Mouse (Mus musculus) lung, embryonic 16.5 days (tissue): Measurements from ENCODE around the gene Gm49395. TPM values are rescaled to one million over a fixed set of nuclear protein-coding genes. Genes with fewer than 3 reads are reported as not detected.

Experiments
- ATAC-seq: fragments of 200-750 bp; cut with Nextera tagmentation; 2 replicates; pipeline ENCODE4 v1.8.0; 2017; ENCODE audit warnings: low read depth, mild to moderate bottlenecking, moderate library complexity
- H3K27ac ChIP-seq: fragments of 300-500 bp; sonication (generic); 2 replicates; pipeline ENCODE4 v1.5.1; 2014; ENCODE audit warnings: mild to moderate bottlenecking, control low read depth, low read length
- H3K27me3 ChIP-seq: fragments of 300-500 bp; sonication (generic); 2 replicates; pipeline ENCODE4 v1.6.1; 2014; ENCODE audit warnings: low read depth, low read length, mixed read lengths; ENCODE audit not compliant: control insufficient read depth, insufficient read depth
- H3K36me3 ChIP-seq: fragments of 300-500 bp; sonication (generic); 2 replicates; pipeline ENCODE4 v1.6.1; 2014; ENCODE audit warnings: low read length; ENCODE audit not compliant: control insufficient read depth, insufficient read depth
- H3K4me1 ChIP-seq: fragments of 300-500 bp; sonication (generic); replicated peaks from 2 replicates; pipeline ENCODE4 v1.6.1; 2014; ENCODE audit warnings: low read length, mixed read lengths; ENCODE audit not compliant: control insufficient read depth, insufficient read depth
- H3K4me2 ChIP-seq: fragments of 300-500 bp; sonication (generic); 2 replicates; pipeline ENCODE4 v1.6.1; 2014; ENCODE audit warnings: low read depth, low read length, control low read depth
- H3K4me3 ChIP-seq: fragments of 300-500 bp; sonication (generic); 2 replicates; pipeline ENCODE4 v1.5.1; 2014; ENCODE audit warnings: mild to moderate bottlenecking, low read length, control low read depth
- H3K9ac ChIP-seq: fragments of 300-500 bp; sonication (generic); 2 replicates; pipeline ENCODE4 v1.6.1; 2014; ENCODE audit warnings: low read length, control low read depth
- H3K9me3 ChIP-seq: fragments of 300-500 bp; sonication (generic); 2 replicates; pipeline ENCODE4 v1.6.1; 2016; ENCODE audit warnings: low read length; ENCODE audit not compliant: control insufficient read depth
- WGBS: fragments of 180-500 bp; shearing (Covaris S2); extraction: QIAGEN DNeasy Blood & Tissue Kit; methylation state at CpG from one replicate; pipeline ENCODE4 v1.1.7; 2014; 5-methylcytosine and 5-hydroxymethylcytosine counted together
- polyA plus RNA-seq: library from polyadenylated mRNA; unstranded; fragments of >200 nt; fragmentation: Nextera tagmentation; extraction: Ambion mirVana; gene quantifications from 2 replicates; pipeline ENCODE4 v1.2.1, GENCODE M21; 2015

The Gm49395 gene
- polyA plus RNA-seq, 1 experiment from 2014 or later: 7.6 TPM

DNA sequence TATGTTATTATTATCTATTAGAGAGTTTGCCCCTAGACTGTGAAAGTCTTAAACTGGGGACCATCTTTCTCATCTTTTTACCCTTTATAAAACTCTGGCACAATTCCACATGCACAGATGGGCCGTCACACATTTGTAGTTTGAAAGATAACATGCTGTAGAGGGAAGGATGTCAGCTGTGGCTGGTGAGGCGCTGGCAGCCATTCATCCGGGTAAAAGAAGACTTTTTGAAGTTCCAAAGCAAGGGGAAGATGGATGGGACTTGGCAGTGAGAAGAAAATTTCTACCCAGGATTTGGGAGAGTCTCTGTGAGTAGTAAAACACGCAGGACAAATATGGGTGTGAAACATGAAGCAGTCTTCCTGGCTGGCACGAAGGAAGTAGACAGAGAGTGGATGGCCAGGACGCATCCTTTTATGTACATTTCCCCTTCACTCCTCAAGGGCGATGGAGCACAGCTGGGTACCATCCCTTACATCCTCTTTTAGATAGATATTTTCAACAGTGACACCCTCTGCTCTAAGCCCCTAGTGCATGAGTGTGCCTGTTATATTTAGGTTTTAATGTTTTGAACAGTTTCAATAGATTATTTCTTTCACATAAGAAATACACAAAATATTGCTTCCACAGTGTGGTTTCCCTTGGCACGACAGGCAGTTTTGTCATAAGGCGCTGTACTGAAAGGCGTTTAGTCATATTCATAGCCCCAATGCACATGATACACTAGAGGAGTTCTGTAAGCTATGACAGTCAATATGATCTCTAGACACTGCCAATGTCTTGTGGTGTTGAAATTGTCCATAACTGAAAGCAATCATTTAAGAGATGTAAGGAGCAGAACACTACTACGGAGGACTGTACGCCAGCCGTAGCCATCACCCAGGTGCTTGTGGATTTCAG lies 50.8 kb downstream of the Gm49395 start:
- Histone ChIP-seq H3K27me3 (no peaks in the 10 kb centered on the region), H3K36me3 (no peaks in the 10 kb centered on the region), H3K4me1 (peaks cover 24% of the 10 kb centered on the region), H3K4me3 (no peak overlapping the region), H3K9me3 (no peaks in the 10 kb centered on the region), H3K4me2 (no peak overlapping the region), H3K27ac (peak overlapping the region; percentile 69), H3K9ac (no peak overlapping the region)
- ATAC-seq: peak; percentile 96
- 41% methylated on average over 13 of the region's 13 CpGs for WGBS

DNA sequence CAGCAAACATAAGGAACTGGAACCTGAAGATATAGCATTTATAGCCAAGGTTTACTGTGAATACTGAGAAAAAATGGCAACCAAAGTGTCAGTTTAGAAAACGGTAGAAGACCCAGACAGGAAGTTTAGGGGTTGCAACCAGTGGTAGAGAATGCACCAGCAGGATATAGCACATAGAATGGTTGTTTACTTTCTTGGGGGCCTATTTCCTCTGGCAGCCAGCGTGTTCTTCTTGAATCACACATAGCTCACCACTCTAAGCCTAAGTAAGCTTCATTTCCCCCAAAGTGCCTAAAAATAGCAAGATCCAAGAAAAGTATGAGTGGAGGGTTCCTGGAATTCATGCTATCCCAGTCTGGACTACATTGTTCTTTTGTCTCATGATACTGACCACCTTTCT lies 59.1 kb downstream of the Gm49395 start:
- Histone ChIP-seq H3K9ac (no peak overlapping the region), H3K4me1 (peaks cover 5% of the 10 kb centered on the region; the same call in 1 of the 2 replicates), H3K27me3 (no peaks in the 10 kb centered on the region), H3K27ac (peak overlapping the region; percentile 51), H3K36me3 (no peaks in the 10 kb centered on the region), H3K4me2 (no peak overlapping the region), H3K4me3 (no peak overlapping the region), H3K9me3 (no peaks in the 10 kb centered on the region)
- WGBS: 15% methylated on average over 2 of the region's 2 CpGs
- peak; percentile 74 for ATAC-seq

GRCm38 (mm10) chr13:115037304-115037703 lies 64.4 kb downstream of the Gm49395 start:
- H3K9me3 ChIP-seq: no peaks in the 10 kb centered on the region
- no peak overlapping the region for H3K27ac ChIP-seq
- H3K4me2 ChIP-seq: no peak overlapping the region
- no peak overlapping the region for H3K4me3 ChIP-seq
- peak; percentile 77 for ATAC-seq
- no peak overlapping the region for H3K9ac ChIP-seq
- WGBS: 60% methylated on average over 4 of the region's 4 CpGs
- peaks cover 5% of the 10 kb centered on the region for H3K4me1 ChIP-seq
- no peaks in the 10 kb centered on the region for H3K36me3 ChIP-seq
- H3K27me3 ChIP-seq: no peaks in the 10 kb centered on the region

- WGBS: 40% methylated on average over 8 of the region's 8 CpGs
- Histone ChIP-seq H3K4me3 (no peak overlapping the region), H3K27ac (no peak overlapping the region), H3K4me2 (no peak overlapping the region), H3K4me1 (peaks cover 5% of the 10 kb centered on the region), H3K9ac (no peak overlapping the region), H3K9me3 (no peaks in the 10 kb centered on the region), H3K36me3 (no peaks in the 10 kb centered on the region), H3K27me3 (no peaks in the 10 kb centered on the region)
- ATAC-seq: no peak
These were observed 66.3 kb downstream of the Gm49395 start for GRCm38 (mm10) chr13:115035387-115035786.

DNA sequence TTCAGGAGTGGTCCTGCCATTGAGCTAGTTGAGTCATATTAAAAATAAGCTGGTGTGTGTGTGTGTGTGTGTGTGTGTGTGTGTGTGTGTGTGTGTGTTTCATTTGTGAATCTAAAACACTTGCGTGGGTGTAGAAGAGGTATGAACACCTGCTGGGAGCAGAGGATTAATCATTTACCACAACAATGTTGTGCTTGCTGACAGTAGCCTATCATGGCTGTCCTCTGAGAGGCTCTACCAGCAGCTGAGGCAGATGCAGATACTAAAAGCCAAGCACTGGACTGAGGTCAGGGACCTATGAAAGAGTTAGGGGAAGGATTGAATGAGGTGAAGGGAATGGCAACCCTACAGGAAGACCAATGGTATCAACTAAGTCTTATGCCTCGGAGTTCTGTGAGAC lies 68.6 kb downstream of the Gm49395 start:
- ATAC-seq: no peak
- H3K4me3 ChIP-seq: no peak overlapping the region
- no peak overlapping the region for H3K27ac ChIP-seq
- no peak overlapping the region for H3K9ac ChIP-seq
- WGBS: 80% methylated on average over 2 of the region's 2 CpGs
- no peaks in the 10 kb centered on the region for H3K9me3 ChIP-seq
- no peak overlapping the region for H3K4me2 ChIP-seq
- H3K27me3 ChIP-seq: no peaks in the 10 kb centered on the region
- H3K36me3 ChIP-seq: no peaks in the 10 kb centered on the region
- H3K4me1 ChIP-seq: peaks cover 5% of the 10 kb centered on the region

DNA sequence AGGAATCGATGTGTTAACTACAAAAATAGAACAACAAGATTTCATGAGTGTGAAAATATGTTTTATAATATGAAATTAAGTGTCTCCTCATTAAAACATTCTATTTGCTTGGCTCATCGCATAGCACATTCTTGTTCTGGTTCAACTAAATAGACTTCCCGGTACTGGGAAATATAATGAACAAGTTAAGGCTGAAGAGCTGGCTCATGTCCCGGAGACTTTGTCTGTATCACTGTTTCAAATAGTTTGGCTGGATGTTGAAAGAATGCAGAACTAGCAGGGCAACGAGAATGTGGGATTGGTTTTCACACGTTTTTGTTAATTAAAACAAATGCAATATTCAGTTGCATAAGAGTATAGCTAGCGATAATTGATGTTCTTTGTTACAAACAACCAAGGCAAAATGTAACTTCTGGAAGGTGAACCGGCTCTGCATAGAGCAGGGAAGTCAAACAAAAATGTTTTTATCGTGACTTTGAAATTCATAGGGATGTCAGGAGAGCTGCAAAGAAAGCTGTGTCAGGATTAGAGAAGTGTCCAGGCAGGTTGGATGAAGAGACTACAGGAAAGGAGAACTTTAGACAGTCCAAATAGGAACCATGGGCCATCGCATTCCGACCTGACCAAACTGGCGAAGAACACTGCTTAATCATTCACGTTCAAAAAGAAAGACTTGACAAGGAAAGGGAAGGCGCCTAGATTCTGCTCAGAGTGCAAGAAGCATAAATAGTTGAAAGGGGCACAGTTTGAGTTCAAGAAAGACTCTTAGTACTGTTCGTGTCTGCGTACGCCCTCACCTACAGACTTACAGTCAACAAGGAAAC lies 70.3 kb downstream of the Gm49395 start:
- H3K36me3 ChIP-seq: no peaks in the 10 kb centered on the region
- no peak overlapping the region for H3K4me2 ChIP-seq
- peak overlapping the region; percentile 29; the same call in 1 of the 2 replicates for H3K27ac ChIP-seq
- no peak overlapping the region for H3K9ac ChIP-seq
- 60% methylated on average over 17 of the region's 17 CpGs for WGBS
- no peaks in the 10 kb centered on the region for H3K4me1 ChIP-seq
- H3K4me3 ChIP-seq: no peak overlapping the region
- peak; percentile 68; the same call in 1 of the 2 replicates for ATAC-seq
- no peaks in the 10 kb centered on the region for H3K27me3 ChIP-seq
- H3K9me3 ChIP-seq: no peaks in the 10 kb centered on the region

- Histone ChIP-seq H3K27me3 (no peaks in the 10 kb centered on the region), H3K4me1 (no peaks in the 10 kb centered on the region), H3K36me3 (no peaks in the 10 kb centered on the region), H3K9ac (no peak overlapping the region), H3K9me3 (no peaks in the 10 kb centered on the region), H3K4me2 (no peak overlapping the region), H3K27ac (no peak overlapping the region), H3K4me3 (no peak overlapping the region)
- WGBS: 84% methylated on average over 3 of the region's 3 CpGs
- no peak for ATAC-seq
These were observed 76.3 kb downstream of the Gm49395 start for GRCm38 (mm10) chr13:115025394-115025793.

GRCm38 (mm10) chr13:115022117-115022787 lies 79.5 kb downstream of the Gm49395 start:
- no peaks in the 10 kb centered on the region for H3K4me1 ChIP-seq
- H3K9me3 ChIP-seq: no peaks in the 10 kb centered on the region
- no peak for ATAC-seq
- no peak overlapping the region for H3K9ac ChIP-seq
- H3K27me3 ChIP-seq: no peaks in the 10 kb centered on the region
- no peak overlapping the region for H3K4me3 ChIP-seq
- H3K4me2 ChIP-seq: no peak overlapping the region
- H3K27ac ChIP-seq: no peak overlapping the region
- 88% methylated on average over 6 of the region's 6 CpGs for WGBS
- H3K36me3 ChIP-seq: no peaks in the 10 kb centered on the region

DNA sequence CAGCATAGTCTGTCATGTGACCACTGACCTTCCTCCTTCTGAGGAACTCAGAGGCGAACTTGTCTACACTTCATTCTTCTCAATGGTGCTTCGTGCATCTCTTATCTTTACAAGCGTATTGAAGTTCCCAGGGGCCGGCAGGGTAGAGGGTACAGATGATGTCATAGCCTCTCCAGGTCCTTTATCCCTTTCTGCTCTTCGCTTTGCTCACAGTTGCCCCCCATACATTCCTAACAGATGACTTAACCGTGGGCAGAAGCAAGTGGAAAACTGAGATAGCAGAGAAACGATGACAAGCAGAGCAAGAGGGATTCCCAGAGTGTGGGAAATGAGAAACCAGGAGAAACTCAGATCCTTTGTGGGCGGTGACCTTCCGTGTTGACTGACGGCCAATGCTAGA lies 80.3 kb downstream of the Gm49395 start:
- Histone ChIP-seq H3K4me1 (no peaks in the 10 kb centered on the region), H3K4me2 (no peak overlapping the region), H3K27ac (no peak overlapping the region), H3K36me3 (no peaks in the 10 kb centered on the region), H3K9ac (no peak overlapping the region), H3K4me3 (no peak overlapping the region), H3K27me3 (no peaks in the 10 kb centered on the region), H3K9me3 (no peaks in the 10 kb centered on the region)
- 35% methylated on average over 10 of the region's 10 CpGs for WGBS
- ATAC-seq: 0 out of 2 replicates have a peak, but pooled peaks have one; percentile 2
